Mouse (Mus musculus) heart, adult 2 months (tissue): ENCODE data around the gene Kank1.

Experiments
- CTCF ChIP-seq: fragments of 200-600 bp; IDR thresholded peaks from 2 replicates; pipeline ENCODE4 v1.8.1; 2022; ENCODE audit warnings: antibody characterized with exemption, mild to moderate bottlenecking, moderate library complexity
- EP300 ChIP-seq: fragments of 200-500 bp; IDR thresholded peaks from 2 replicates; pipeline ENCODE4 v1.6.1; 2011; ENCODE audit warnings: low read depth, low read length, control low read depth; ENCODE audit not compliant: insufficient read depth
- POLR2A ChIP-seq: fragments of 200-500 bp; IDR thresholded peaks from 2 replicates; pipeline ENCODE4 v1.6.1; 2011; ENCODE audit warnings: mild to moderate bottlenecking, low read depth, low read length, control low read depth; ENCODE audit not compliant: insufficient read depth

DNA sequence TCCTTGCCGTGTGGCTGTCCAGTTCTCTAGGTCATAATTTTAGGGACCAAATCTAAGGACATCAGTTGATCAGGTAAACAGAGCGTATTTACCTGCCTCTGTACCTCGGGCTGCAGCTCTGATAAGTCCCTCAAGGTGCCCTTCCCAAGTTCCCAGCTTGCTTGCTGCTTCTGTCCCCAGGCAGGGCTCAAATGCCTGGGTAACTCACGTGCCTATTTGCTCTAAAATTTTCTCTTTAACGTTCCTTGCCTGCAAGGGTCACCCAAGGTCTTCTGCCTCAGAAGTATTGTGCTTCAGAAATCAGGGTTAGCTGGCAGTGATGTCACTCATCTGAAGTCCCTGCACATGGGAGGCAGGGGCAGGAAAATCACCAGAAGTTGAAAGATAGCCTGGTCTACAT lies 210.6 kb downstream of the Kank1 start:
- TF ChIP-seq EP300 = no peak
- TF ChIP-seq CTCF = no peak
- no peak for TF ChIP-seq POLR2A
